Mouse (Mus musculus) ovary, postnatal 14 days (tissue): ENCODE results near the gene Rap1a.
"Not testable (repeated sequence)": the region's sequence is repeated elsewhere in the genome, so short reads cannot be mapped to it uniquely, and the experiment has no call there.

Source experiments
- DNase-seq: peaks from one replicate; pipeline ENCODE4 v3.0.0; 2022; ENCODE audit warnings: low spot score

Rap1a gene

DNA sequence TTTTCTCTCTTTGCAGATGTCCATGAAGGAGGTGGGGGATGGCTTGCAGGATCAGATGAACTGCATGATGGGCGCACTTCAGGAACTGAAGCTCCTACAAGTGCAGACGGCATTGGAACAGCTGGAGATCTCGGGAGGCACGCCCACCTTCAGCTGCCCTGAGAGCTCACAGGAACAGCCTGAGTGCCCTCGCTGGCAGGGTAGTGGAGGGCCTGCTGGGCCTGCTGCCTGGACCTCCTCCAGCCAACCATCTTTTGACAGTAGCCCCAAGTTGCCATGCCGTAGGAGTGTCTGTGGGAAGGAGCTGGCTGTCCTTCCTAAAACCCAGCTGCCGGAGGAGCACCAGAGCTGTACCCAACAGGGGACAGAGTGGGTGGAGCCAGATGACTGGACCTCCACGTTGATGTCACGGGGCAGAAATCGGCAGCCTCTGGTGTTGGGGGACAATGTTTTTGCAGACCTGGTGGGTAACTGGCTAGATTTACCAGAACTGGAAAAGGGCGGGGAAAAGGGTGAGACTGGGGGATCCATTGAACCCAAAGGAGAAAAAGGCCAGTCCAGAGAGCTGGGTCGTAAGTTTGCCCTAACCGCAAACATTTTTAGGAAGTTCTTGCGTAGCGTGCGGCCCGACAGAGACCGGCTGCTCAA lies 84.7 kb downstream of the Rap1a start:
- DNase-seq, result no peak

DNA sequence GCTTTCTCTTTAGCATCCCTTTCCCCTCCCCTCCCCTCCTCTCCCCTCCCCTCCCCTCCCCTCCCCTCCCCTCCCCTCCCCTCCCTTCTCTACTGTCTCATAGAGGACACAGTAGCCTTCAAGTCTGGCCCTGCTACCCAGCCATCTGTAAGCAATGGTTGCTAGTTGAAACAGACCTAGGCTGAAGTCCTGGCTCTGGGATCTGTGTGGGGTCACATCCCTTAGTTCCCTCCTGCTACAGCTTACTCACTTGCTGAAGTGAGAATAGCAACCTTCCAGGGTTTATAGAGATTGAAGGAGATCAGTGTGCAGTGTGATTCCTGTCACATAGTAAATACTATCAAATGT lies 86.3 kb downstream of the Rap1a start:
- DNase-seq, result no peak

DNA sequence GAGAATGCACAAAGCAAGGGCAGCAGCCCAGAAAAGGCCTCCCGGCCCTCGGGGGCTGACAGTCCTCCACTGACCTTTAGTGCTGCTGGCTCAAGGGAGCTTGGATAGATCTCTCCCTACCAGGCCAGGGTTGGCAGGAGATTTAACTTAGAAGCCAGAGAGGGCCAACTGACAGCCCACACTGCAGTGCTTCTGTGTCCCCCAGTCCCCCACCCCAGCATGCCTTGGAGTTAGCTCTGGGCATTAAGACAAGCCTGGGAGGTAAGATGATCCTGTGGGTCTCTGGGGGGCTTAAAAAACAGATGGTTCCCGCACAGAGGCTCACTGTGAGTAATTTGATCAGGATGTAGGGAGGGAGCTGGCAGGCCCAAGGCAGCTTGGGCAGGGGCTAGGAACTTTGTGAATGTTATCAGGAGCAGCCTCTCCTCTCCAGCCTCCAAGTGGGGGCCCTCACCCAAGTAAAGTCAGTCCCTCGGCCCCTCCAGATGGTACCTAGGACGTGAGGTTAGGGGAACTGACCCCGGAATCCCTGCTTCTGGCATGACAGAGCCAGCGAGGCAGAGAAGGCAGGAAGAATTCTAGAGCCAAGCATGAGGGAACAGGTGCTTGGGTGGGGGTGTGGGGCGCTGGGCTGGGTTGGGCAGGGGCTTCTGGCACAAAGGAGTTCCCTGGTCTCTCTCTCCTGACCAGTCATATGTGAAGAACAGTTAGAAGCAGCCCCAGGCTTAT lies 86.9 kb downstream of the Rap1a start:
- DNase-seq, result no peak

DNA sequence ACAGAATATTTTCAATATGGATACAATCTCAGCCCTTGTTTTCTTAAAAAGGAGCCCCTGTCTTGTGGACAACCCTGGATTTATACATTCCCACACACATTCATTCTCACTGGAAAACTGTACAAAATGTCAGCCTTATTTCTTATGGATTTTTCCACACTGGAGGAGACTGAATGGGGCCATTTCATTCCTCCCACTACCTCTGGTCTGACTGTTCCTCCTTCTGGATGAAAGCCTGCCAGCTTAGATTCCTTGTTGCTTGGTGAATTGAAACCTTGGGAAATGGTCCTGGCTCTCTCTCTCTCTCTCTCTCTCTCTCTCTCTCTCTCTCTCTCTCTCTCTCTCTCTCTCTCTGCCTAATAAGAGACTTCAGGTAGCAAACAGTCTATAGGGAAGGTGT lies 88.3 kb downstream of the Rap1a start:
- DNase-seq, result no peak

DNA sequence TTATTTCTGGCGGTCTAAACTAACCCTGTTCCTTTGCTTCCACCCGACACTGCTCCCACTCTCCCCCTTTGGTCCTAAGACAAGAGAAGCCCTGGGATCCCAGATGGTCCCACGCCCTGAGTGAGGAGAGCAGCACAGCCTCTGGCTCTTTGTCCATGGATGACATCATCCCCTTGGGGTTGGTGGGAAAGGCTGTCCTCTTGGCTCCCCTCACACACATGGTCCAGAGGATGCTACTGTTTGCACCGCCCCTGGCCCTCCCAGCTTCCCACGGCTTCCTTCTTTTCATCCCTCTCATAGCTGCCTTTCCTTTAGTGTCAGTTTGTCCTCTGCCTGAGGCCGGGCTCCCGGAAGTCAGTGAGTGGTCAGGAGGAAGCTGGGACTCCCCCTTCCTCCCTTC lies 89.4 kb downstream of the Rap1a start:
- no peak for DNase-seq

DNA sequence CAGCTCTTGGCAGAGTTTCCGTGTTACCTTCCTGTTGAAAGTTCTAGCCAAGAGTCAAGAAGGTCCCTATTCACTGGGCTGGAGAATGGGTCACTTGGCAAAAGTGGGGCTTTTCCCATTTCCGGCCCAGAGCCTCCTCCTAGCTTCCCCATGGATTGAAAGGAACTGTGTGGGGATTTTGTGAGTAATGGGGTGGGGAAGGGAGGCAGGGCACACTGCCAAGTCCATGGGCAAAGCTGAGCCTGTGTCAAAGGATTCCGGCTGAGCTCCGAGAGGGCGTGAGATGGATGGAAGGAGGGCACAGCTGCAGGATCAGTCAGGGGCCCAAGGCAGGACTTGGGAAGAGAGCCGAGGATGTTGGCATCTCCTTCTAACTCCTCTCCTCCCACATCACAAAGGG lies 90.9 kb downstream of the Rap1a start:
- DNase-seq, result no peak

DNA sequence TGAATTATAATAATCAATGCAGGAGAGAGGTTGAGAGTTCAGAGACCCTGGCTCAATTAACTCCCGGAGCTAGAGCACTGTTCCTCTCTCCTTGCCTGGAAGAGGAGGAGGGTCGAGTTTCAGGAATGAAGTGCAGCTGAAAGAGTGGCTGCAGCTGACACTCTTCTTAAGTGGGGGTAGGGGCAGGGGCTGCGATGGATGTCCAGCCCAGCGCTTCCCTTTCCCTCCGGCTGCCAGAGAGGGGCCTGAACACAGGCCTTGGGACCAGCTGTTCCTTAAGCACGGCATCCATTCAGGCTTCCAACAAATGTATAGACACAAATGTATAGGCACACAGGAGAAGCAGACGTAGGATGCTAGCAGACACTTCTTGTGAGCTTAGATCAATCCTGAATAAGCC lies 93.5 kb downstream of the Rap1a start:
- DNase-seq, result no peak

DNA sequence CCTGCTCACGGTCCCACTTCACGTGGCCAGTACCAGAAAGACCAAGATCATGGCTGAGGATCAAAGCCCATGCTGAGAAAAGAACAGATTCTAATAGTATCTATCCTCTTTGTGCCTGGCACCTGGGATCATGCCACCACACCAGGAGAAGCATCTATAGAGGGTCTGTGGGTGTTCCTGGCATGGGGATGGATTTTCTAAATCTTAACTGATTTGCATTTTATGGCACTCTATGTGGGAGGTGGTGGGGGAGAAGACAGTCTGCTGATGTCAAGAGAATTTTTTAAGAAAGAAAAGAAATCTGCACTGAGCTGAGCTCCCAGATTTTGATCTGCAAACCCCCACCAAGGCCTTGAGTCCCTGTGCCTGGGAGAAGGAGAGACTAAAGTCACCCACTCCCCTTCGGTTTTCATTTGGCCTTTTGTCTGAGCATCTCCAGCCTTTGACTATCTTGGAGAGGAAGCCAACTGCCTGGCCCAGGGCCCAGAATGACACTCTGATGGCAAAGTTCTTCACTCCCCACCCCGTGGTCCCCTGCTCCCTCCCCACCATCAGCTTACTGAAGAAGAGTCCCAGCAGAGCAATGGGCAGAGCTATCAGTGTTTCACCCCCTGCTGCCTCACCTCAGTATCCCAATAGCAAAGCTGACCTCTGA lies 94.6 kb downstream of the Rap1a start:
- DNase-seq, result no peak

DNA sequence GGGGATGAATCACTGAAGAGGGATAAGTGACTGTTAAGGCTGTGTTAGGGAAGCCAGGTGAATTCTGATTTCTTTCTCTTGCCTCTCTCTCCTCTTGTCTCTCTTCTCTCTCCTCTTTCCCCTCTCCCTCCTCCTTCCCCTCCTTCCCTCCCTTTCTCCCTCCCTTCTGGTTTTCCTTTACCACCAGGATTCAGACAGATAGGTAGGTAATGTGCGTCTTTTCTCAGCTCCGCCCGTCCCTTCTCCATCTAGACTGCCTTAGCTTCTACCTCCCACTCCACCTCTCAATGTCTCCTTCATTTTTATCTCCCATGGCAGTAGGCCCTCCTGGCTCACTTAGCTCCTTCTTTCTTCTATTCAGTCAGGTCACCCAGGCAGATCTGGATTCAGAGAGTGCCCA lies 95.6 kb downstream of the Rap1a start:
- no peak for DNase-seq

DNA sequence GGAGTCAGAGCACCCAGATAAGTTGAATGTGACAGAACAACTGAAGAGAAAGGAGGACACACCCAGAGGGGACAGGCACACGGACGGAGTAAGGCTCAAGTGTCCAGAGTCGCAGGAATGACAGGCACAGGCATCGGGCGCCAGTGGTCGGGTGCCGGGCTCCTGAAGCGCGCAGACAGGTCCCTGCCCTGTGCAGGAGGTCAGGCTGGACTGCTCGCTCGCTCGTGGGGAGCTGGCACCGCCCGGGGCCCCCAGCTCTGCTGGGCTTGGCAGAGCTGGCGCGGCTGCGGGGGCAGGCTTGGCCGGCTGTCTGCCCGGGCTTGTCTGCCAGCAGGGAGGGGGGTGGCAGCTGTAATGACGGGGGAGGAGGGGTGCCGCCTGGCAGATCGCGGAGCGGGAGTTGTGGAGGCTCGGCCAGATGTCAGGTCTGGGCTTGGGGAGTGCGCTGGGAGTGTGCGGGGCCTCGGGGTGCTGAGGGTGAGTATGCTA lies 96.0 kb downstream of the Rap1a start:
- DNase-seq, result peak; percentile 50

DNA sequence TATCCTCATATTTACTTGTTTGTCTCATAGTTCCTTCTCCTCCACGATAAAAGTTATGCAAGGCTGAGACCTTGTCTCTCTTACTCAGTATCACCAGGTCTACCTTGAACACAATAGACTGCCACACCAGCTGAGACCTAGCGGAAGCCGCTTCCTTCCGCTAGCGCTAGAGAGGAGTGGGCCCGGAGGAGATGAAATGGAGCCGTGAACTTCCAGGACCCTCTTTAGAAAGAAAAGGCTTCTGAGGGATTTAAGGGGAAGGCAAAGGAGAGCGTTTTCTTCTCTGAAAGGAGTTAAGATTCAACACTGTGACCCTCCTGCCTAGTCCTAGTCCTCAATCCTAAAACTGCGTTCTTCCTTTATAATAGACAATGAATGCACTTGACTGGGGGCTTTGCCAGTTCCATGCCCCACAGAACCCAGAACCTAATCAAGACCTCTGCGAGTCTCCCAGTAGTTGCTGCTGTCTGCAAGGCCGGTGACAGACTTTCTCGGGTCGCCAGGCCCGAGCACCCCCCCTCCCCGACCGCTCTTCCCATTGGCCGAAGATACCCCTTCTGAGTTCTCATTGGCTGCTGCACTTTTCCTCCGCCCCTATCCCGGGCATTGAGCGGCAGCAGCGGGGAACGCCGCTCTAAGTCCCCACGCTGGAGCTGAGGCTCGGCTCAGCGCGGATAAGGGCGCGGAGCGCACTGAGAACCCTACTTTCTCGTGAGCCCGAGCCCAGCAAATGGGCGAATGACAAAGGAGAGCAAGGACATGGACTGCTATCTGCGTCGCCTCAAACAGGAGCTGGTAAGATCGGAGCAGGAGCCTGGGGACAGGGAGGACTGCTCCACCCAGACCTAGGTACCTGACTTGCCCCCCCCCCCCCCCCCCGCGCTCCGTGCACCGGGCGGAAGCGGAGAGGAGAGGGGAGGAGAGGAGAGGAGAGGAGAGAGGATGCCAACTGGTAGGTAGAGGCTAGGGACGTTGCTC lies 96.8 kb downstream of the Rap1a start, which contains the start of gene Inka2:
Gene Inka2 (plus strand): TSS at position 569 of the 978 bp plus-strand sequence.
- DNase-seq, result peak; percentile 36

DNA sequence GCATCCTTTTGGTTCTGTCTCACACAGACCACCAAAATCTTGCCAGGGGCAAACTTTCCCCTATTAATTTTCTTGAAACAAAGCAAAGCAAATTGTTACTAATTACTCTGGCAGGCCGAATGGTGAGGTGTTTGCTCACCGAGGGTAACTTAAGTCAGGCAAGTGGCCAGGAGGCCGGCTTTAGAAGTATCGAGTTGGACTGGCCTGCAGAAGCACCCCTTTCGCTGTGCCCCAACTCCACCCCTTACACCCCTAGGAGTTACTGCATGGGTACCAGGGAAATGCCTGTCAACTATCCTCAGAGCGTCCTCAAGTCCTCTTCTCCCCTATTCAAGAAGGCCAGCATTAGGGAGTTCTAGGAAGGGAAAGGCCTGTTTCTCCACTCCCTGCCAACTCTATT lies 97.6 kb downstream of the Rap1a start:
- no peak for DNase-seq

DNA sequence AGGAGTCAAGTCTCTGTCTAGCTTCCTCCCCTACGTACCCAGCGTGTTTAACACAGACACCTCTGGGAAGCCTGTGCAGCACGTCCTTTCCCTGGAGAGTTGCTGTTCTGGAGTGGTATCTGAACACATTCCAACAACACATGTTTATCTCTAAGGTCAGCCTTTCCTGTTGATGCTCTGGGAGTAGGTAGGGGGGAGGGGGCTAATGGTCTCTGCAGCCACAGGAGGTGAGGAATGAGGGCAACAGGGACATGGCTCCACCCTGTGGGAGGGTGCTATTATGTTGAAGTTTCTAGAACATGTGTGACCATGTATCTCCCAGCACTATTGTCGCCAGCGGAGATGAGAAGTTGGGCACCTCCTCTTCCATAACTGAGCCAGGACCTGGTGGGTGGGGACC lies 99.7 kb downstream of the Rap1a start:
- DNase-seq, result no peak

DNA sequence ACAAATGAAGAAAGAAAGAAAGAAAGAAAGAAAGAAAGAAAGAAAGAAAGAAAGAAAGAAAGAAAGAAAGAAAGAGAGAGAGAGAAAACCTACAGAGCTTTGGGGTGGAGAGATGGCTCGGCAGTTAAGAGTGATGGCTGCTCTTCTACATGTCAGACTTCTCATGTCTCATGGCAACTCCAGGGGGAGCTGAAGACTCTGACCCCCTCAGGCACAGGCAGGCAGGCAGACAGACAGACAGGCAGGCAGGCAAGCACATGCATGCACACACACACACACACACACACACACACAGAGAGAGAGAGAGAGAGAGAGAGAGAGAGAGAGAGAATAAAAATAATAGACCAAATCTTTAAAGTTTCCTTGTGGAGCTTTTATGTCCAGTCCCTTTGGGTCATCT lies 100.3 kb downstream of the Rap1a start:
- not testable (repeated sequence) for DNase-seq

DNA sequence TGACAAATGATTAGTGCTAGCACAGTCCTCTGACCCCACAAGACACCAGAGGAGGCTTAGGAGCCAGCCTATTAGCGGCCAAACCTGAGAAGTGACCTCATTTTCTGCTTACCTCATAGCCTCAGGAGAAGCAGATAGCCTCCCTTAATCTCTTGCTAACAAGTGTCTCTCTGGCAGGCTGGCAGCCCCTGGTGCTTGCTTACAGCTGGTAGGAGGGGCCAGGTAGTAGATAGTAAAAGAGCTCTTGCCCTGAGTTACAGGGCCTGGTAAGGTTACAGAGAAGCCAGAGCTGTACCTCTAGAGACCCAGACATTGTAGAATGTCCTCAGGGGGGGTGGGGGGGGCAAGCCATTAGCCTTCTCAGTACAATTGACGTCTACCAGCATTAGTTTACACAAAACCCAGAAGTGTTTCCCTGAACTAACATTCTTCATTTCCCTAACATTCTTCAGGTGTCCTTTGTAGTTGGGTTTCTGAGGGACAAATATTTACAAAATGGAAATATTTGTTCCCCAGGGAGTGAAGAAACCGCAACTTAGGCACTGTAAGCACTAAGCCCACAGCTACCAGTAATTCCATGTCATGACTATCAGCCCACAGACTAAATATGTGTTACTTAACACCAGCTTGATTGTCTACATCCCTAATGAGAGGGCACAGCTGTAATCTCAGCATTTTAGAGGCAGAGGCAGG lies 101.7 kb downstream of the Rap1a start:
- DNase-seq, result no peak

DNA sequence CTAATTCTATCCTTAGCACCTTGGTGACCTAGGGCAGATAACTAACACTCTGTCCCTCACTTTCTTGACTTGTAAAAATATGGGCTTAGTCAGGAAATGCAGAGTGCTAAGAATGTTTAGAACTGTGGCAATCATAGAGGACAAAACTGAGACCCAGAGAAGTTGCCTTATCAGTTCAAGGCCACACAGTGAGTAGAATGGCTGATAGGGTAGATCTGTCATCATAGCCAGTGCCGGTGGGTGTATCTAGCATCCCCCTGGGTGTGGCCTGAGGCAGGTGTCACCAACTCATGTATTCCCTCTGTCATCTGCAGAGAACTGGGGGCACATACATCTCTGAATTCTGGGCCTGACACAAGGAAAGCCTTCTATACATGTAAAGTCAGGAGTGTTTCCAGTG lies 102.8 kb downstream of the Rap1a start:
- no peak for DNase-seq

DNA sequence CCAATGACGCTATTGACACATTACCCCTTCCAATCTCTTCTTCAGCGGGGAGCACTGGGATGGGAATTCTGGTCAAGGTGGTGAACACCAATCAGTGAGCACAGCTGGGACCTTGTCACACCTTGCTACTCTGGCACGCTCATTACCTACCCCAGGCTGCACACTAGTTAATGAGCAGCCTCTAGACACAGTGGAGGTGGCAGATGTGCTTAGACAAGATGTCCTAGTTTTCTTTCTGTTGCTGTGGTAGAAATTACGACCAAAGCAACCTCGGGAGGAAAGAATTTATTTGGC lies 104.0 kb downstream of the Rap1a start:
- no peak for DNase-seq

DNA sequence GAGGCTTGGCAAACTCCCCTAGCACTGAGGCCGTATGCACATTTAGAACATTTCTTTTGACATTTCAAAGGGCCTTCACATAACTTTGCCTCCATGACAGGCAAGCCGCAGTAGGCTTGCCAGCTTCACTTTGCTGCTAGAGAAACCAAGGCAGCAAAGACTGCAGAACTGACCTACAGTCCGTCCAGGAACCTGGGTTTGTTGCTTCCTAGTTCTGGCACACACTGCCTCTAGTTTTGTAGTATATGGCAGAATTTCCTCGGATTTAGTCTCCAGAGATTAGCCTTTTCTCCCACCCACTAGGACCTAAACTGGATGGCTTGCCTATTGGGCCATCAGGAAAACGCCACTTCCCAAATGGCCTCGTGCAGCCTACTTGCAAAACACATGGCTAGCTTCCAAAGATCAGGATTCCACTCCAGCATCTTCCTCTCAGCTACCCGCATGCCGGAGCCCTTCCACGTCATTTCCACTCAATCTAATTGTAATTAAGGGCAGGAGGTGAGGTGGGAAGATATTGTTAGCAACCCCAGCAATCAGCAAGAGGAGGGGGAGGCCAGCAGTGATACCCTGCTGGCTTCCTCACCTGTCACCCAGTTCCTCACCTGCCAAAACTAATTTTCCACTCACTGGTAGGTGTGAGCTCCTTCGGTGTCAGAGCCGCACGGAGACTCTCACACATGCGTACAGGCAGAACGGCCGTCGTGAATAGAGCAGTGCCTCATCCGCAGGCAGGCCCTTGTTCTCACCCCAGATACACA lies 104.6 kb downstream of the Rap1a start:
- DNase-seq, result no peak

DNA sequence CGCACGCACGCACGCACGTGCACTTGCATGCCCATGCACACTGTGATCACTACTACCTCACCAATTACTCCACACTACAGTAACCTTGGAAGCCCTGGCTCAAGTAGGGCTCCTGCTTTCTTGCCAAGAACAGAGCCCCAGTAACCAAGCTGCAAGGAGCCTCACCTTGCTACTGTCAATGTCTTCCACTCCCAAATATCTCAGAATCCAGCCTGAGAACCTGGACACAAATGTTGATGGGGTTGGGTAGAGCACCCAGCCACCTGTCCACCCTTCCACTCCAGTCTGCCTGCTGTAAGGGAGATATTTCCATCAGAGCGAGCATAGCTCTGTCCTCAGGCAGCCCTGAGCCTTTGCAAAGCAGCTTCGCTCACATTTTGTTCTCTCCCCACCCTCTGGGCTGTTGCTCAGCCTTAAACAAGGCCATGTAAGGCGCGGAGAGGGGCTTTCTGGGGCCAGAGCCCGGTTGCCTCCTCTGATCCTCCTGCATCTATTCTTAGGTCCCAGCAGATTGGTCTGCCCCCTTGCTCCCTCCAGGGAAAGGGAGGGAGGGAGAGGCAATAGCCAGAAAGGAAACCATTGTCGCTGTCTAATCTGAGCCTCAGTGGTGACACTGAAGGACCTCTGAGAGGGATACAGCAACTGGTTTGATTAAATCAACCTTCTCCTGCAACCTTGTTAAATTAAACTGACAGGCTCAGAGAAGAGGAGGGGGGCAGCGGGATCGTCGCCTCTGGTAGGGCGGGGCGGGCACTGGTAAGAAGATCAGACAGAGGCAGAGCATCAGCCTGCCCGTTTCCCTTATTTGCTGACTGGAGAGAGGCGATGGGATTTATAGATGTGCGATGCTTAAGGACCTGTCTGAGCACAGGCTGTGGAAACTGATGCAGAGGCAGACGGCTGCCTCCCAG lies 105.4 kb downstream of the Rap1a start:
- no peak for DNase-seq
